Mouse (Mus musculus): ENCODE measurements around the gene Snap91. TPM values are rescaled to one million over a fixed set of nuclear protein-coding genes. Genes with fewer than 3 reads are reported as not detected.

Gene Snap91
- total RNA-seq, 2 experiments from 2014 or later = 9.8 to 10.4 TPM

- no peak for DNase-seq (ENCODE audit: low spot score)
- intact Hi-C loops (cut with DNase I) = no loop called here
Measured at GRCm38 (mm10) chr9:86716540-86716939, 163.9 kb downstream of the Snap91 start.

Other genes with a start within 250 kb of the Snap91 start
- gene Me1, start 184.7 kb downstream of the Snap91 start, total RNA-seq (2021) = 10 to 100 TPM; 86.7 to 92.3 TPM
- gene Prss35, start 137.0 kb downstream of the Snap91 start, total RNA-seq (2021) = under 1 TPM; 0.34 to 0.45 TPM
- not detected for gene Ripply2, start 134.9 kb upstream of the Snap91 start, total RNA-seq (2021)
- gene Cyb5r4, start 141.4 kb upstream of the Snap91 start, total RNA-seq (2021) = 10 to 100 TPM; 25.6 to 28.7 TPM

All from heart, postnatal 25 days (tissue).